Mouse (Mus musculus): Measurements from ENCODE around the gene Mreg.

Gene Mreg

GRCm38 (mm10) chr1:72196123-72196522 is 16.0 kb downstream of the Mreg start:
- no peak for DNase-seq (ENCODE audit: extremely low read depth, low read depth)

GRCm38 (mm10) chr1:72191449-72191848 is 20.7 kb downstream of the Mreg start:
- no peak for DNase-seq (ENCODE audit: extremely low read depth, low read depth)

GRCm38 (mm10) chr1:72188142-72188738 is 23.9 kb downstream of the Mreg start:
- no peak for DNase-seq (ENCODE audit: extremely low read depth, low read depth)

- no peak for DNase-seq (ENCODE audit: extremely low read depth, low read depth)
Observed at GRCm38 (mm10) chr1:72187486-72187885, 24.6 kb downstream of the Mreg start.

- DNase-seq (ENCODE audit: extremely low read depth, low read depth), result no peak
Observed at GRCm38 (mm10) chr1:72186151-72186550, 26.0 kb downstream of the Mreg start.

- no peak for DNase-seq (ENCODE audit: extremely low read depth, low read depth)
Observed at GRCm38 (mm10) chr1:72183554-72183953, 28.6 kb downstream of the Mreg start.

- DNase-seq (ENCODE audit: extremely low read depth, low read depth), result no peak
Observed at GRCm38 (mm10) chr1:72182930-72183499, 29.1 kb downstream of the Mreg start.

- DNase-seq (ENCODE audit: extremely low read depth, low read depth), result no peak
Observed at GRCm38 (mm10) chr1:72179947-72180346, 32.2 kb downstream of the Mreg start.

- DNase-seq (ENCODE audit: extremely low read depth, low read depth), result no peak
Observed at GRCm38 (mm10) chr1:72176239-72176638, 35.9 kb downstream of the Mreg start.

- no peak for DNase-seq (ENCODE audit: extremely low read depth, low read depth)
Observed at GRCm38 (mm10) chr1:72174183-72174582, 37.9 kb downstream of the Mreg start.

- no peak for DNase-seq (ENCODE audit: extremely low read depth, low read depth)
Observed at GRCm38 (mm10) chr1:72173402-72174051, 38.6 kb downstream of the Mreg start.

GRCm38 (mm10) chr1:72172788-72173187 is 39.3 kb downstream of the Mreg start:
- DNase-seq (ENCODE audit: extremely low read depth, low read depth), result no peak

- DNase-seq (ENCODE audit: extremely low read depth, low read depth), result no peak
Observed at GRCm38 (mm10) chr1:72171001-72171860, 40.9 kb downstream of the Mreg start.

- no peak for DNase-seq (ENCODE audit: extremely low read depth, low read depth)
Observed at GRCm38 (mm10) chr1:72167024-72167423, 45.1 kb downstream of the Mreg start.

GRCm38 (mm10) chr1:72166468-72166814 is 45.7 kb downstream of the Mreg start:
- DNase-seq (ENCODE audit: extremely low read depth, low read depth), result no peak

- no peak for DNase-seq (ENCODE audit: extremely low read depth, low read depth)
Observed at GRCm38 (mm10) chr1:72165723-72166467, 46.2 kb downstream of the Mreg start.

GRCm38 (mm10) chr1:72160321-72160720 is 51.8 kb downstream of the Mreg start:
- no peak for DNase-seq (ENCODE audit: extremely low read depth, low read depth)

GRCm38 (mm10) chr1:72145041-72145440 is 67.1 kb downstream of the Mreg start:
- DNase-seq (ENCODE audit: extremely low read depth, low read depth), result no peak

- no peak for DNase-seq (ENCODE audit: extremely low read depth, low read depth)
Observed at GRCm38 (mm10) chr1:72144426-72144825, 67.7 kb downstream of the Mreg start.

- DNase-seq (ENCODE audit: extremely low read depth, low read depth), result peak; percentile 43
Observed at GRCm38 (mm10) chr1:72141893-72142480, 70.1 kb downstream of the Mreg start.

- no peak for DNase-seq (ENCODE audit: extremely low read depth, low read depth)
Observed at GRCm38 (mm10) chr1:72136101-72136500, 76.0 kb downstream of the Mreg start.

All from MEL-GATA-1-ER (cell line).